Mouse (Mus musculus) thymus, postnatal 10 days (tissue): ENCODE measurements around the gene Luc7l2.
A peak's percentile ranks its signal among the peaks of the same experiment; 100 is the strongest.

Source experiments
- DNase-seq, 2 experiments: peaks; one replicate each; pipeline ENCODE4 v3.0.0; 2021; ENCODE audit warnings: low spot score in 2 of 2

The Luc7l2 gene

DNA sequence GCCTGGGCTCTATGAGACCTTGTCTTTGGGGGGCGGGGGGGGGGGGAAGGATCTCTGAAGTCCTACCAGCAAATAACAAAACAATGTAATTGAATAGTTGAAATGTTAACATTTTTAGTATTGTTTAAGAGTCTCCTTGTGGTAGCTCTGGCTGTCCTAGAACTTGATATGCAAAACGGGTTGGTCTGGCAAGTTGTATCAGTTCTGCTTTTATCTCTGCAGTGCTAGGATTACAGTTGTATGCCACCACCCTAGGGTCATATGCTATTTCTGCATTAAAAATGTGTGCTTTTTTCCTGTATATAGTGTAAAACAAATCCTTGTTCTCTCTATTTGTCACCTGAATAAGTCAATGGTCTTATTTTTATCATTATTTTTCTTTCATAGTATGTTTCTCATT, 25.0 kb downstream of the Luc7l2 start:
- DNase-seq = no peak

DNA sequence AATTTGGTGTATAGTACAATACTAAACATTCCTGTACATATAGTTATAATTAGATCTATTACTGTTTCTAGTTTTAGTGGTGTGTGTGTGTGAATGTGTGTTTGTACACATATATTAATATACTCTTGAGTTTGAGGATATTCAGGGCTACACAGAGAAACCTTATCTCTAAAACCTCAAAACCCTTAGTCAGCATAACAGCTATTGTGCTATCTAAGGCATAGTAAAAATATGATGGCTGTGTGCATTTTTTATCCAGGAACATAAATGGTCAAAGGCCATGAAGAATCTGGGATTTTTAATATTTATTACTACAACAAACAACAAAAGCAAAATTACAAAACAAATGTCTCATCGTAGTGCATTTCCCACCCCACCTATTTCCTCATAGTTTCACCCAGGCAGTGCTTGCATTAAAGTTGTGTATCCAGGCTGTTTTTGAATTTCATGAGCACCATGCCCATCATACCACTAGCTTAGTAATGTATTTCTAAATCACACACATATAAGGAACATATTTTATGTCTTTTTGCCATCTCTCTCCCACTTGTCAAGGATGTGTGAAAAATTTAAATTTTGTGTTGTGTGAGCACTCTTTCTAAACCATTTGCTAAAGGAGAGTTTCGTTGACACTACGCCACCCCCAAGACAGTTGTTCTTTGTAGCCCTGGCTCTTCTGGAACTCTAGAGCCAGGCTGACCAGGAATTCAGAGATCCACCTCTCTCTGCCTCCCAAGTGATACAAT, 29.2 kb downstream of the Luc7l2 start:
- no peak for DNase-seq

DNA sequence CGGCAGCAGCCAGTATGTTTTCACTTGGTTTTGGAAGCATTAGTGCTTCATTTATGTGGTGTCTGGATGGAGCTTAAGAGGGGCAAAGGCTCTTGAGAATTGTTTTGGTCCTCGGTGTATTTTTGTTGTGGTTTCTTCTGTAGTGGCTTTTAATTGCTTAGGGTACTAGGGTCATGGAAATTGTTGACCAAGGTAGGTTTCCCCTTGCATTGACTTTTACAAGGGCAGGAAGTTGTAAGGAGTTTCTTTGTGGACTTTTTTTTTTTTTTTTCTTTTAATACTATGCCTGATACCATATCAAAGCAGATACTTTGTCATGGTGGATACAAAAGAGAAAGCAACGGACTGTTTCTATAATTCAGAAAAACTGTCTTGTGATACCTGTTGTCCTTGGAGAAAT, 30.6 kb downstream of the Luc7l2 start:
- DNase-seq = no peak

DNA sequence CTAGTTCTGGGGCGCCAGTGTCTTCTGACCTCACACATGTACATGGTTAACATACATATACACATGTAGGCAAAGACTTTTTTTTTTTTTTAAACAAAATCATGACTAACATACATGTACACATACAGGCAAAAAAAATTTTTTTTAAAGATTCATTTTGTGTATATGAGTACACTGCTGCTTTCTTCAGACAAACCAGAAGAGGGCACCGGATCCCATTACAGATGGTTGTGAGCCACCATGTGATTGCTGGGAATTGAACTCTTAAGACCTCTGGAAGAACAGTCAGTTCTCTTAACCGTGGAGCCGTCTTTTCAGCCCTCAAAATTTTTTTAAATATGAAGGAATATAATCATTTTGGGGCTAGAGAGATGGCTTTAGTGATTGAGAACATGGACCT, 46.3 kb downstream of the Luc7l2 start:
- no peak for DNase-seq

DNA sequence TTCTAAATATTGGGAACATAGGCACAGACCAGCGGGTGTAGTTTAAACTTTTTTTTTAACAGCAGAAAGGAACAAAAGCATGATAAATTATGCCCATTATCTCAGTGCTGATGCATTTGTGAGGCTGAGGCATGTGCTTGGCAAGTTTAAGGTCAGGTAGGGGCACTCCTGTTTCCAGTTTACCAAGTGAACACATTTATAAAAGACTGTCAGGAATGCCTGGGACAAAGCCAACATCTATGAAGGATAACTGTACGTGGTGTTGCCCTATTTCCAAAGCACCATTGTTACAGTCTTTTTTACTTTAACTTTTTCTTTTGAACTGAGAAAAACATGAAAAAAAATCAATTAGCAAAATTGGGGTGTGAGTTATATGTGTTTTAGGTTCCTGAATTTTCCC, 58.8 kb downstream of the Luc7l2 start:
- no peak for DNase-seq

DNA sequence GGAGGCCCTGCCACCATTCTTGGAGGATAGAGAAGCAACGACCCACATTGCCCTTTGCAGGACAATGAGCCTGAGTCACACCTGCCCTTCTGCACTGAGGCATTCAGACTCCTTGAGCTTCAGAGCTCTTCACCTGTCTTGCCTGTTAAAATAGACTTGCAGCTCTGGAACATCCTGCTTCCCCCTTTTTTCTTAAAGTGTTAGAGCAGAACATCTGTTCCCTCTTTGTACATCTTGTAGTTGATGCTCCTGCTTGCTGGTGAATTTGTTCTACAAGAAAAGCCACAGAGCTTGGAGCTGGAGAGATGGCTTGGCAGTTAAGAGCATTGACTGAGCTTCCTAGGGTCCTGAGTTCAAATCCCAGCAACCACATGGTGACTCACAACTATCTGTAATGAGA, 71.3 kb downstream of the Luc7l2 start:
- no peak for DNase-seq

DNA sequence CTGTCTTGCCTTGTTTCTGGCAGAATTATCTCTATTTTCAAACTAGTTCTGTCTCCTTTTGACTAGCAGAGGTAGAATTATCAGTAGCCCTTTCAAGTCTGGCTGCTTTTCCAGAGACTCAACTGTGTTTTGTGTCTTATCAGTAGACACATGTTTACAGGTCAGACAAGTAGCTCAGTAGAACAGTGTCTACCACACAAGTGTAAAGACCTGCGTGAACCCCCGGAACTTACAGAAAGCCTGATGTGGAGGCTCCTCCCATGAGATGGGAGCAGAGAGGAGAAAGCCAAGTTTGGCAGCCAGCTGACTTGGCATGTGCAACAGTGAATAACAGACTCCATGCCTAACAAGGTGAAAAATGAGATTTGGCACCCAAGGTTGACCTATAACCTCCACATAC, 72.3 kb downstream of the Luc7l2 start:
- no peak for DNase-seq

DNA sequence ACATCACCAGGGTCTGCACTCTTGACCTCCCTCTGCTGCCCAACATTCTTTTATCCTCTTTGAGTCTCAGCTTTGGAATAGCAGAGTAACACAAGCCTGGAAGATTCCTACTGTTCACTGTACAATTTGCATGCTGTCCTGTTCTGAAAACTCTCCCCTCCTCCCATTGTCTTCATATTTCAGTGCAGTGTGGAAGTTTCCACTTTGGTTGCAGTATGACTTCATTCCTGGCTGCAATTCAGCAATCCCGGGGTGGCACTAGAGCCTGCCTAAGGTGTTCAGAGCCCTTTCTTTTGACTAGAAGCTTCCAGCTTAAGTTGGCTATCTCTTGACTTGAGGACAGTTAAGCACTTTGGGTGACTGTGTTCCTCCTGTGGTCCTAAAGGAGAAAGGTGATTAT, 73.3 kb downstream of the Luc7l2 start:
- no peak for DNase-seq

DNA sequence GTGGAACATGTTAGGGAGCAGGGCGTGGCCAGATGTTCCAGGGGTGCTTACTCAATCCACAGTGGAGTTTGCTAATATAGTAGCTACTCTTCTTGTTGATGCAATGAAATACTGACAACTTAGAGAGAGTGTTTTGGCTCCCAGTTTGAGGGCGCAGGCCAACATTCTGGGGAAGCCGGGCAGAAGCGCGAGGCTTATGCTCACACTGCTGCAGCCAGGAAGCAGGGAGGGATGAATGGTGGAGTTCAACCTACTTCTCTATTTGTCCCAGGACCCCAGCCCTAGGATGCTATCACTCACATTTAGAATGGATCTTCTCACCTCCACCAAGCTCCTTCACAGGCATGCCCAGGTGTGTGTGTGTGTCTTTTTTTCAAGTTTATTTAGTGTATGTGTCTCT, 75.0 kb downstream of the Luc7l2 start:
- DNase-seq = no peak

DNA sequence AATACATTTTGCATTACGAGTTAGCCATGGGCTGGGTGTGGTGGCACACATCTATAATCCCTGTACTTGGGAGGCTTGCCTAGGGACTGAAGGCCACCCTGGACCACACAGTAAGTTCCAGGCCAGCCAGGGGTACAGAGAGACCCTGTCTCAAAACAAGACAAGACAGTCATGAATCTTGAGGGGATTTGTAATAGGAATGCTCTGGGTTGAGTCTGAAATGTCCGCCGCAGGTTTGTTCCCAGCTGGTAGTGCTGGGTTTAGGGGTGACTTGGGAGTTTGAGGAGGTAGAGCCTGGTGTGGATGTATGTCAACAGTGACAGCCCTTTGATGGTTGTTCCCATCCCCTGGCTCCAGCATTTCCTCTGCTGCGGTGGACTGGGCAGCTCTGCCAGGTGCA, 75.9 kb downstream of the Luc7l2 start:
- no peak for DNase-seq

DNA sequence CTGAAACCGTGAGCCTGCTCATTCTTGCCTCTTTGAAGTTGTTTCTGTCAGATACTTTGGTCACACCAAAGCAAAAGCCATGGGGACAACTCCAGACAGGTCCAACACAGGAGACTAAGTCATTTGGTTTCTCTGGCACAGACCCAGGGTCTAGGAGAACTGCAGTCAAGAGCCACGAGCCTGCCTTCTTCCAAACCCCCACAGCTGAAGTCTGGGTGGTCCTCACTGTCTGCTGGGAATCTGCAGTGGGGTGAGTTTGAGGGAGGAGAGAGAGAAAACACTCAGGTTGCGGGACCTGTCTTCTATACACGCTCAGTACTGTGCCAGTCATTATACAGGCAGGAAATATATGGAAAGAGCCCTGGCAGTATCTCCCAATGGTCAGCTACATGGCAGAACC, 76.4 kb downstream of the Luc7l2 start:
- DNase-seq = no peak

DNA sequence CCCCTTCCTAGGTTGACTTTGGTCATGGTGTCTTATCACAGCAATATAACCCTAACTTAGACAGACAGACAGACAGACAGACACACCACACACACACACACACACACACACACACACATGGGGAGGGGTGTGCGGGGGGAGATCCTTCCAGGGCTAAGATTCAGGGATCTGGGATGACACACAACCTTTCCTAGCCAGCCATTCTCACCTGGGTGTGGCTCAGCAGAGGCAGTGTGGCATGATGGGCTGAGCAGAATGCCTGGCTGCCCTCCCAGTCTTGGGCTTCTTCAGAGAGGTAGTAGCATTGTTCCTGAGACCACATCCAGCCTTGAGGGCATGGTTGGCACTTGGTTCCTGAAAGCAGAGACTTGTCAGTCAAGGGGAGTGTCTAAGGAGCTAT, 78.4 kb downstream of the Luc7l2 start:
- no peak for DNase-seq

DNA sequence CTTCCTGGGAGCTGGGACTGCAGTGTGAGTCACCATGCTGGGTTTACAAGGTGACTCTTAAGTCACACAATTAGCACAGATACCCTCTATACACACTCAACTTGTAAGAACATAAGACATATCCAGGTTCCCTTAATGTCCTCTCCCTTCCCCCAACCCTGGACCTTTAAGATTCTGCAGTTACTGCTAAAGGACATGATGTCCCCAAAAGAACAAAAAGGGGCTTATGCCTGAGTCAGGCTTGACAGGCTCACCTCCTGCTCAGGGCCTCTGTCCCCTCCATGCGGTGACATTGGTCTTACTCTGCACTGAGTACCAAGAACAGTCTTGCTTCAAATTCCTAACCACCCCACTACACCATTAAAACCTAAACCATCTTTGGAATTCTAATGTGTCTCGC, 81.7 kb downstream of the Luc7l2 start:
- DNase-seq = no peak

DNA sequence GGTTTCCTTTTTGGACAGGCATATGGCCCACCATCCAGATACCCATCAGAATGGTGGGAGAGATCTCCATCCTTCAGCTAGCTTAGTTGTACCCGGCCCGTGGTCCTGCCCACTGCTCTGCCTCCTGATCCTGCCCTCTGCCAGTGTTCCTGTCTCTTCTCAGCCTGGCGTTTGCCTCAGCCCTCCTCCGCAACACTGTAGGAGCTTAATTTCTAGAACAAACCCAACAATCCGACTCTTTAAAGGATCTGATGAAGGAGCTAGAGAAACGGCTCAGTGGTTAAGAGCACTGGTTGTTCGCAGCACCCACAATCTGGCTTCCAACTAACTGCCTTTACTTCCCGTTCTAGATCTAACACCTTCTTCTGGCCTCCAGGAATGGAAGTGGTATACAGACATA, 83.3 kb downstream of the Luc7l2 start:
- DNase-seq = no peak

DNA sequence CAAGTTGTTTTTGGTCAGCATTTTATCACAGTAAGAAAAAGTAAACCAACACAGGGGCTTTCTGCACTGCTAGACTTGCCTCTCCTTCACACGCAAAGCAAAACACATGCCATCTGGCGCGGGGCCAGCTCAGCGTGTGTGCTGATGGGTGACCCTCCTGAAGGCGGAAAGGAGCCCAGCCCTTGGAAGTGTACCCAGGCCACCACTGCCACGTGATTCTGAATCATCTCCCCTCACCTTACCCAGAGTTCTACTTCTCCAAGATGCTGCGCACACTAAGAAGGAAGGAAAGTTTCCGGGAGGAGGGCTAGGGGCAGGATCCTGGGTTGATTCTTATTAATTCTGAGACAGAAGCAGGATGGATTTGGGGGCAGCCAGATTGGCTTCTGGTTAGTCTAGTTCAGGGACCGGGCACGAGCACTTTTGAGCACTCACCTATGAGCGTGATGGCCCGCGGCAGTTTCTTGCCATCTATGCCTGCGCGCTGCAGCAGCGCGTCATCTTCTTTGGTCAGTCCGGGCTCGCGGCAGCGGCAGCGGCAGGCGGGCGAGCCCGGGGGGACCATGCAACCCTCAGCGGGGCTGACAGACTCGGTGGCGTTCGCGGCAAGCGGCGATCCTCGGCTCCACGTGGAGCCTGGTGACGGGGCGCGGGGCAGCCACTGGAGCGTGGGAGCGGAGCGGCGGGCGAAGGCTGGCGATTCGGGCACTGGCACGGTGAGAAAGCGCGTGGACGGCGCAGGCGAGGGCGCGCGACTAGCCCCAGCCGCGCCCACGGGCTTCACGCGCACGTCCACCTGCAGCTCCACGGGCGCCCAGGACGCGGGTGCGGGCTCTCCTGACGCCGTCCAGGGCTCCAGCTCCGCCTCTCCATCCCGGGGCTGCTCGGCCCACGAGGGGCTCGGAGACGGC, 85.1 kb downstream of the Luc7l2 start:
- peak in 1 of 2 experiments; percentile 8 for DNase-seq

DNA sequence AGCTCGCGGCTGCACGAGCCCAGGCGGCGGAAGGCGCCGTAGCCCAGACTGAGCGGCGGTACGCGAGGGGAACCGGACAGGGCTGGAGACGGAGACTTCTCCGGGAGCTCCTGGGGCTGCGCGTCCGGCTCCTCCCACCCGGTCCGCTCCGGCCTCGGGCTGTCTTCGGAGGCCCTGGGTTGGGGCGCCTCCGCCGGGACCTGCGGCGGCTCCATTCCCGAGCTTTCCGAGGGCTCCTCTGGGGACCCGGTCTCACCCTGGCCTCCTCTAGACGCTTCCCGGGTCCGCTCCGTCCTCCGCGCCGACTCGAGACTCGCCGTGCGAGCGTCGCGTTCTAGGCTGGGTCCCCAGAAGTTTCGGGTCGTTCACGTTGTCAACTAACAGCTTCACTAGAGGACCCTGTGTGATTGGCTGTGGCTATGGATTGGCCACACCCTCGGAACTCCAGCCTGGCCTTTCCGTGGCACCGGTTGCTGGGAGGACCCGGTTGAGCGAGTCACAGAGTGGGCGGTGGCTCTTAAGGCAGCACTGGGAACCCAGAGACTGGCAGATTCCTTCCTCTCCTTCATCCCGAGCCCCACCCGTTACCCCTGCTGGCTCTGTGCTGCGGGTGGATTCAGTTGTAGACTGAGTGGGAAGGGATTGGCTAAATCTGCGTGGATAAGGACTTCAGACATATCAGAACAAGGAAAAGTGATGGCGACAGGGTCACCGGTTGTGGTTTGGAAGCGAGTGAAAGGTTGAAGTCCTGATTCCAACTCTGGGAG, 85.9 kb downstream of the Luc7l2 start, which contains the start of gene Klrg2:
Gene Klrg2 (minus strand): TSS at position 391 of the 767 bp plus-strand sequence.
- DNase-seq = peak in 1 of 2 experiments; percentile 8

DNA sequence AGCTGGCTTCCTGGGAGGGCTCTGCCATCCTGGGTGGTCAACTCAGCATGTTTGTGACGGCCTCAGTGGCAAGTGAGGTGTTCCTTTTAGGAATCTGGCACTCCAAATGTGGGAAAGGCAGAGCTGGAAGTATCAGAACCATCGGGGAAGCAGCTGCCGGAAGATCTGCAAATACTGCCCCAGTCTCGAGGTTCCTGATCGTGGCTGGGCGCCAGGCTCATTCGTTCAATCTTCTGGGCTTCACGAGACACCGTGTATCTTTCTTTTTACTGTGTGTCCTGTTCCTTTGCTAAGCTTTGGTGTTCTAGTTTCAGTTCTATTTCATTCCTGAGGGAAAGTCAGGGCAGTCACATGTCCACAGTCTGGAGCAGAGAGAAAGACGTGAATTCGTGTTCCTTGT, 89.3 kb downstream of the Luc7l2 start:
- no peak for DNase-seq

DNA sequence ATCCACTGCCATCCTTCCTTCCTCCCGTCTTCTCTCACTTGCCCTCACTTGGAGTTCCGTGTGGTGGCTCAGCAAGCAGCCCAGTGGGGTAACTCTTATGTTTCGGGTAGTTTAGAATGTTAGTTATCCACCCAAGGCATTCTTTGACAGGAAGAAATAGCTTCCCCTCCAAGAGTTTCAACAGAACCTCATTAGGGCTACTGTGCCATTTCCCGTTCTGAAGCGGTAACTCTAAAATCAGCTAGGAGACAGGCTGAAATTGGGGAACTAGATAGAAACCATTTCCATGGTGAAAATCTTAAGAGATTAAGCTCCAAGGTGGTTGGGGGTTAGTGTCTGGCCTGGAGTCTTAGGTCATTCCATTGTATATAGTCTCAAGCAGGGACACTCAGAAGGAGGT, 90.1 kb downstream of the Luc7l2 start:
- DNase-seq = no peak

DNA sequence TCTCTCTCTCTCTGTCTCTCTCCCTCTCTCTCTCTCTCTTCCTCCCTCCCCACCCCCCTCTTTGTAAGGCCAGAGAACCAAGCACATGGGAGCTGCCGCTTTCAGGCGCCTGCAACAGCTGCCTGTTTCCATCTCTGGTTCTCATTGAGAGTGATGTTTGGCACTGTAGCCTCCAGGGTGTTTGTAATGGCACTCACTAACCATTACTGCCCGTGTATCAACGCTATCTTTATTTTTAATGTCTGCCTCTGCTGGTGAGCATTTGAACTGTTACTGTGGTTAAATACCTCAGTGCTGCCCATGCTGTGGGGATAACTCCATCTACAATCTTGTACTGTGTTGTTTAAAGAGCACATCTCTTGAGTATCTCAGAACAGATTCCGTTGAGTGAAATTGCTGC, 90.5 kb downstream of the Luc7l2 start:
- DNase-seq = no peak

DNA sequence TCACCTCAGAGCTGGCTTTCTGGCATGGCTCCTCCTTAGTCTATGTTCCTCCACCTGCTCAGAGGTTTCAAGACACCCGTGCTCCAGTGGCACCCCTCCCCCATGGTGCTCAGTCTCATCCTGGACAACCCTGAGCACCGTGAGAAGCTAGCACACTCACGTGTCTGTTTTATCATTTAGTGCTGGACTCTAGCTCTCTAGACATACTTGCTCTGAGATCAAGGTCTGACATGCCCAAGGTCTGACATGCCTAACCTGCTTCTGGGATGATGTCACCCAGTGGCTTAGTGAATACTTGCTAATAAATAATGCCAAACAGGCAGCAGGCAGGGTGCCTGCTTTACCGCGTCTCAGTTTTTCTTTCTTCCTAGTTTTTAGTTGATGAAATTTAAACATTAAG, 91.5 kb downstream of the Luc7l2 start:
- DNase-seq = no peak

DNA sequence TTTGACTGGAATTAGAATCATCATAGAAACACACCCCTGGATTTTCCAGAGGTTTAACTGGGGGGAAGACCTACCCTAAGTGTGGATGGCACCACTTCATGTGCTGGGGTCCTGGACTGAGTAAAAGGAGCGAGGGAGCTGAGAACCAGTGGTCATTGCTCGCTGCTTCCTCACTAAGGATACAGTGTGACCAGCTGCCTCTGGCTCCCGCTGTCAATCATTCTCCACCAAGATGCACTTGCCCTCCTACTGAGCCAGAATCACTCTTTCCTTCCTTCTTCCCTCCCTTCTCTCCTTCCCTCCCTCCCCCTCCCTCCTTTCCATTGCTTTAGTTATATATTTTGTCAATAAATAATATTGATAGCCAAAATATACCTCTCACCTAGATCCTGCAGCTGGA, 91.9 kb downstream of the Luc7l2 start:
- DNase-seq = no peak

DNA sequence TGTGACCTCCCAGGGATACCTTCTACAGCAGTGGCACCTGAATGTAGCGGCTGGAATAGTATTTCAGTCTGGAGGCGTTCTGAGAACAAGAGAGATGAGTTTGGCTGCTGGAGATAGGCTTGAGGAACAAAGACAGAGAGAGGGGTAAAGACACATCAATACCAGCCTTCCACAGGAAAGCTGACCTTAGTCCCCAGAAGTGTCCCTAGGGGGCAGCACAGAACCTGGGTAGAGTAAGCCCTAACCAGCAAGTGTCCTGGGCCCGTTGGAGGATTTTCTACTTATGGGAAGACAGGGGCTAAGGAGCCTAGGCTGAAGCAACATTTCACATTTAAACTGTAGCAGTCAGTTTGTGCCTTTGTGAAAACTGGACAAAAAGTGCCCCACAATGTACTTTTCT, 98.4 kb downstream of the Luc7l2 start:
- peak in 1 of 2 experiments; percentile 19 for DNase-seq
